Mouse (Mus musculus): Measurements from ENCODE around the gene Rfx7.

GRCm38 (mm10) chr9:72493984-72494685, 37.9 kb upstream of the Rfx7 start:
- no peak for TF ChIP-seq POLR2A (IDR thresholded peaks at IDR 0.05; ENCODE audit: insufficient read depth, low read depth, low read length)
- TF ChIP-seq CTCF (IDR thresholded peaks at IDR 0.05; ENCODE audit: insufficient read depth, low read depth, low read length) = no peak

Measured in olfactory bulb, adult 2 months (tissue).